Mouse (Mus musculus) subcutaneous adipose tissue, adult 2 months (tissue): ENCODE measurements around the gene Tecpr1. TPM values are rescaled to one million over a fixed set of nuclear protein-coding genes. Genes with fewer than 3 reads are reported as not detected.

Source experiments
- polyA plus RNA-seq: library from polyadenylated mRNA; depleted of rRNA; stranded (reverse); fragments of >200 nt; gene quantifications from 2 replicates; pipeline ENCODE4 v1.2.3, GENCODE M21; 2012; ENCODE audit warnings: low replicate concordance; rRNA removed

Gene Tecpr1
- polyA plus RNA-seq: 51.3 and 79.4 TPM in 2 replicates

GRCm38 (mm10) chr5:144223503-144223862 lies at the start of gene Tecpr1:
Gene Tecpr1, minus strand, starts transcription at chr5:144223615.

GRCm38 (mm10) chr5:144243901-144244487 lies 20.6 kb upstream of the Tecpr1 start, which contains the start of gene Bri3:
Gene Bri3, plus strand, starts transcription at chr5:144244437.

GRCm38 (mm10) chr5:144189950-144190583 lies 33.3 kb downstream of the Tecpr1 start, which contains the start of gene Bhlha15:
Gene Bhlha15, plus strand, starts transcription at chr5:144190286.

Other genes starting within 250 kb of the Tecpr1 start
- gene Ccz1, start 208.7 kb downstream of the Tecpr1 start, polyA plus RNA-seq: 17.4 and 17.8 TPM in 2 replicates
- not detected in 2 replicates for gene Ocm, start 196.9 kb downstream of the Tecpr1 start, polyA plus RNA-seq
- 15.7 and 17.4 TPM in 2 replicates for gene Lmtk2, start 123.2 kb downstream of the Tecpr1 start, polyA plus RNA-seq
- 0.07 and 0.35 TPM in 2 replicates for gene Bhlha15, start 33.3 kb downstream of the Tecpr1 start, polyA plus RNA-seq
- 103 and 123 TPM in 2 replicates for gene Bri3, start 20.8 kb upstream of the Tecpr1 start, polyA plus RNA-seq
- 1.0 and 3.9 TPM in 2 replicates for gene Baiap2l1, start 134.5 kb upstream of the Tecpr1 start, polyA plus RNA-seq